Mouse (Mus musculus): Measurements from ENCODE around the gene Caskin1. TPM values are rescaled to one million over a fixed set of nuclear protein-coding genes. Genes with fewer than 3 reads are reported as not detected.
A peak's percentile ranks its signal among the peaks of the same experiment; 100 is the strongest.

The Caskin1 gene
- polyA plus RNA-seq, 1 experiment from 2014 or later = 1.8 TPM

DNA sequence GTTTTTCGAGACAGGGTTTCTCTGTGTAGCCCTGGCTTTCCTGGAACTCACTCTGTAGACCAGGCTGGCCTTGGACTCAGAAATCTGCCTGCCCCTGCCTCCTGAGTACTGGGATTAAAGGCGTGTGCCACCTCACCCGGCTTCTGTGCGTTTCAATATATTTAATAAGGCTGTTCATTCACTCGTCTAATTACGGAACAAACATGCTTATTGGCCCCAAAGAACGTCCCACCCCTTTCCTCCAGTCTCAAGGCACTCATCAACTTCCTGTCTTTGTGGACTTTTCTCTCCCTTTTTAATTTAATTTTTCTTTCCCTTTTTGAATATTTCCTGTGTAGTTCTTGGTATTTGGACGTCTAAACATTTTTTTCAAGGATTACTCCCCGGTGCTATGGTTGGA lies 60.0 kb downstream of the Caskin1 start:
- Histone ChIP-seq H3K9me3 (no peaks in the 10 kb centered on the region), H3K4me2 (replicated peaks) (peak overlapping the region; percentile 83), H3K27ac (peak overlapping the region; percentile 11; the same call in 1 of the 2 replicates), H3K36me3 (no peaks in the 10 kb centered on the region), H3K9ac (no peak overlapping the region), H3K27me3 (replicated peaks) (no peaks in the 10 kb centered on the region), H3K4me1 (replicated peaks) (peaks cover 19% of the 10 kb centered on the region), H3K4me3 (replicated peaks) (peak overlapping the region; percentile 95)
- ATAC-seq = no peak
- 30% methylated on average over 9 of the region's 9 CpGs for WGBS

- Histone ChIP-seq H3K4me1 (replicated peaks) (peaks cover 19% of the 10 kb centered on the region), H3K4me3 (replicated peaks) (peak overlapping the region; percentile 95), H3K9ac (peak overlapping the region; percentile 36), H3K27me3 (replicated peaks) (no peaks in the 10 kb centered on the region), H3K4me2 (replicated peaks) (peak overlapping the region; percentile 83), H3K9me3 (no peaks in the 10 kb centered on the region), H3K27ac (peak overlapping the region; percentile 77), H3K36me3 (no peaks in the 10 kb centered on the region)
- ATAC-seq = peak; percentile 37
- 1% methylated on average over 23 of the region's 23 CpGs for WGBS
Observed at GRCm38 (mm10) chr17:24548921-24549617, 60.7 kb downstream of the Caskin1 start.

DNA sequence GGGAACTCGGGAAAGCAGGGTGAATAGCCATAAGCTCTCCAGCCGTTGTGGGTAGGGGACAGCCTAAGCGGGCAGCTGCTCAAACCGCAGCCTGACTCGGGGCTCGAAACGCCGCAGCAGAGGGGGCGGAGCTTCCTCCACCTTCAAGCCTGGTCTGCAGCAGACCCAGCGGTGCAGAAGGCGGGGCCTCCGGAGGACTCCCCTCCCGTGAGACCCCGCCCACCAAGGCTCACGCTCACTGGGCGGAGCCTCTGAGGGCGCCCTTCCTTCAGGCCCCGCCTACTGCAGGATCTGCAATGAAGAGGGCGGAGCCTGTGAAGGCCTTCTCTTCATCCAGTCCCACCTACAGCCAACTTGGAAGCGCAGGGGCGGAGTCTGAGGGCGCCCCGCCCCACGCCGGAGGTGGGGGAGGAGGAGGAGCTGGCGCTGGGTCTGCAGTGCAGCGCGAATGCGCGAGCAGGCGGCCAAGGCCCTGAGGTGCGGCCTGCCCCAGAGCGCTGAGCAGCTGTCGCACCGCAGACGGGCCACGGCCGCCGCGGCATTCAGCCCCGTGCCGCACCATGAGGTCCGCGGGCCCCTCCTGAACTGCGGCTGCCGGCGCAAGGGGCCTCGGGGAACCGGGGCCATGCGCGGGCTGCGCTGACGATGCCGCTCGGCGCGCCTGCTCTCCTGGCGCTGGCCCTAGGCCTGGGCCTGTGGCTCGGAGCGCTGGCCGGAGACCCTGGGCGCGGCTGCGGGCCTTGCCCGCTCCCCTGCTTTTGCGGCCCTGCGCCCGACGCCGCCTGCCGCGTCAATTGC lies 61.4 kb downstream of the Caskin1 start, which contains the start of gene Pkd1:
Gene Pkd1 (plus strand): TSS at position 217 of the 798 bp plus-strand sequence.
- Histone ChIP-seq H3K9ac (peak within 1 kb of the TSS; percentile 97), H3K27me3 (replicated peaks) (no peaks in the 10 kb centered on the region), H3K9me3 (no peaks in the 10 kb centered on the region), H3K36me3 (no peaks in the 10 kb centered on the region), H3K4me3 (replicated peaks) (peak within 1 kb of the TSS; percentile 95), H3K4me1 (replicated peaks) (peaks cover 19% of the 10 kb centered on the region), H3K4me2 (replicated peaks) (peak within 1 kb of the TSS; percentile 83), H3K27ac (peak within 1 kb of the TSS; percentile 98)
- peak; percentile 96 for ATAC-seq
- under 1% methylated on average over 70 of the region's 72 CpGs for WGBS

DNA sequence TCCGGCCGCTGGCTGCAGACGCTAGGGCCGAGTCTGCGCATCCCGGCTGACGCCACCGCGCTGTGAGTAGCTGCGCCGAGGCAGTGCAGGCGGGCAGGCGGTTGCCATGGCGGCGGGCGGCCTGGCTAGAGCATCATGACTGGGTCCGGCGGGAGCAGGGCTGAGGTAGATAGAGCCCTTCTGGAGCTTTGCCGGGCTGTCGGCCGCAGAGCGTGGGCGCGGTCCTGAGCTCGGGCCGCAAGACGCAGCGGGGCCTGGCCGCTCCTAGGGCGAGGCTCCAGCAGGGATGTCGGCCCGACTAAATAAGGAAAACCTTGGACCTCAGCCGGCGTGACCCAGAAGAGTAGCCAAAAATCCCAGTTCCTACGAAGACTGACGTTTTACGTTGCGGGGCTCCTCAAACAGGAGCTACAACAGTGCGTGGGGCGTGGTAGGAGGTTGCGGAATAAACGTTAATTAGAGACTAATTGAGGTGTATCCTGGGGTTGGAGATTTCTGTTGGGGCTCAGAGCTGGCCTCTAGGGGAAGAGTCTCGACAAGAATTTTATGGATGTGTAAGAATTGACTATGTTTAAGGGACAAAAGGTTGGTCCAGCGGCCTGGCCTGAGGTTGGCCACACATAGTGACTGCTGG lies 62.1 kb downstream of the Caskin1 start:
- peak overlapping the region; percentile 95 for H3K4me3 ChIP-seq (replicated peaks)
- WGBS = under 1% methylated on average over 44 of the region's 44 CpGs
- peak; percentile 68 for ATAC-seq
- H3K9me3 ChIP-seq = no peaks in the 10 kb centered on the region
- H3K27me3 ChIP-seq (replicated peaks) = no peaks in the 10 kb centered on the region
- H3K4me1 ChIP-seq (replicated peaks) = peaks cover 19% of the 10 kb centered on the region
- no peaks in the 10 kb centered on the region for H3K36me3 ChIP-seq
- H3K4me2 ChIP-seq (replicated peaks) = peak overlapping the region; percentile 83
- peak overlapping the region; percentile 98 for H3K27ac ChIP-seq
- H3K9ac ChIP-seq = peak overlapping the region; percentile 97

GRCm38 (mm10) chr17:24551050-24551444 lies 62.6 kb downstream of the Caskin1 start:
- H3K4me3 ChIP-seq (replicated peaks) = peak overlapping the region; percentile 95
- peak overlapping the region; percentile 97 for H3K9ac ChIP-seq
- WGBS = 57% methylated on average over 3 of the region's 3 CpGs
- peak overlapping the region; percentile 83 for H3K4me2 ChIP-seq (replicated peaks)
- ATAC-seq = no peak
- no peak overlapping the region for H3K27ac ChIP-seq
- H3K36me3 ChIP-seq = no peaks in the 10 kb centered on the region
- peaks cover 17% of the 10 kb centered on the region for H3K4me1 ChIP-seq (replicated peaks)
- H3K27me3 ChIP-seq (replicated peaks) = no peaks in the 10 kb centered on the region
- H3K9me3 ChIP-seq = no peaks in the 10 kb centered on the region

DNA sequence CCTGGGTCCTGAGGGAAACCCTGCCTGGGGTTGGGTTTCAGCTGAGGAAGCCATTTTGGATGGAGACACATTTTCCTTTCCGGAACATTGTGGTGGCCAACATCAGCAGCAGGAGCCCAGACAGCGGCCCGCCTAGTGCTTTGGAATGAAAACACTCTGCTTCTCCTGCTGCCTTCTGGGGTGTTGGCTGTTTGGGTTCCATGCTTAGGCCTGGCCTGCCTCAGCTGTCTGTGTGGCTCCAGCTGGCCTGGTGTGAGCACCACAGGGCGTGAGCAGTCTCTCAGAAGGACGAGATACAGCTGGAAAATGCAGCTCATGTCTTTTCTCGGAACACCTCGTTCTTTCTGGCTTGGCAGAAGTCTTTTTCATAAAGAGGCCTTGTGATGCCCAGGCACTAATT lies 68.7 kb downstream of the Caskin1 start:
- Histone ChIP-seq H3K4me3 (replicated peaks) (no peak overlapping the region), H3K27ac (no peak overlapping the region; the same call in 1 of the 2 replicates), H3K4me1 (replicated peaks) (peaks cover 26% of the 10 kb centered on the region), H3K27me3 (replicated peaks) (no peaks in the 10 kb centered on the region), H3K9me3 (no peaks in the 10 kb centered on the region), H3K4me2 (replicated peaks) (no peak overlapping the region), H3K36me3 (no peaks in the 10 kb centered on the region), H3K9ac (no peak overlapping the region)
- WGBS = 66% methylated on average over 7 of the region's 7 CpGs
- ATAC-seq = no peak

Other genes starting within 250 kb of the Caskin1 start
- 50.1 and 51.9 TPM in 2 replicates for gene Ccnf, start 237.1 kb upstream of the Caskin1 start, polyA plus RNA-seq (2015; fragmentation: Nextera tagmentation; extraction: Ambion mirVana)
- 0.06 TPM in 1 of 2 replicates, not detected in the other for gene Abca17, start 137.5 kb upstream of the Caskin1 start, polyA plus RNA-seq (2015; fragmentation: Nextera tagmentation; extraction: Ambion mirVana)
- gene Abca3, start 136.7 kb upstream of the Caskin1 start, polyA plus RNA-seq (2015; fragmentation: Nextera tagmentation; extraction: Ambion mirVana) = 10.1 and 11.1 TPM in 2 replicates
- 250 and 257 TPM in 2 replicates for gene Rnps1, start 74.0 kb upstream of the Caskin1 start, polyA plus RNA-seq (2015; fragmentation: Nextera tagmentation; extraction: Ambion mirVana)
- 122 and 137 TPM in 2 replicates for gene Eci1, start 62.0 kb upstream of the Caskin1 start, polyA plus RNA-seq (2015; fragmentation: Nextera tagmentation; extraction: Ambion mirVana)
- gene Dnase1l2, start 45.5 kb upstream of the Caskin1 start, polyA plus RNA-seq (2015; fragmentation: Nextera tagmentation; extraction: Ambion mirVana) = 1.4 and 2.1 TPM in 2 replicates
- 23.0 and 29.3 TPM in 2 replicates for gene E4f1, start 18.3 kb upstream of the Caskin1 start, polyA plus RNA-seq (2015; fragmentation: Nextera tagmentation; extraction: Ambion mirVana)
- gene Pgp, start 18.2 kb upstream of the Caskin1 start, polyA plus RNA-seq (2015; fragmentation: Nextera tagmentation; extraction: Ambion mirVana) = 79.9 and 80.6 TPM in 2 replicates
- 0.40 and 0.68 TPM in 2 replicates for gene Bricd5, start 14.7 kb upstream of the Caskin1 start, polyA plus RNA-seq (2015; fragmentation: Nextera tagmentation; extraction: Ambion mirVana)
- gene Mlst8, start 9.5 kb upstream of the Caskin1 start, polyA plus RNA-seq (2015; fragmentation: Nextera tagmentation; extraction: Ambion mirVana) = 25.2 and 27.3 TPM in 2 replicates
- 81.6 and 89.3 TPM in 2 replicates for gene Traf7, start 39.3 kb downstream of the Caskin1 start, polyA plus RNA-seq (2015; fragmentation: Nextera tagmentation; extraction: Ambion mirVana)
- gene Rab26, start 45.6 kb downstream of the Caskin1 start, polyA plus RNA-seq (2015; fragmentation: Nextera tagmentation; extraction: Ambion mirVana) = 5.2 and 8.7 TPM in 2 replicates
- gene Pkd1, start 61.2 kb downstream of the Caskin1 start, polyA plus RNA-seq (2015; fragmentation: Nextera tagmentation; extraction: Ambion mirVana) = 16.9 and 17.4 TPM in 2 replicates
- gene Tsc2, start 144.0 kb downstream of the Caskin1 start, polyA plus RNA-seq (2015; fragmentation: Nextera tagmentation; extraction: Ambion mirVana) = 41.0 and 45.7 TPM in 2 replicates
- gene Nthl1, start 144.1 kb downstream of the Caskin1 start, polyA plus RNA-seq (2015; fragmentation: Nextera tagmentation; extraction: Ambion mirVana) = 15.6 and 18.1 TPM in 2 replicates
- gene Slc9a3r2, start 161.7 kb downstream of the Caskin1 start, polyA plus RNA-seq (2015; fragmentation: Nextera tagmentation; extraction: Ambion mirVana) = 43.9 and 49.2 TPM in 2 replicates
- 0.30 and 0.56 TPM in 2 replicates for gene Npw, start 169.9 kb downstream of the Caskin1 start, polyA plus RNA-seq (2015; fragmentation: Nextera tagmentation; extraction: Ambion mirVana)
- 20.0 and 20.5 TPM in 2 replicates for gene Zfp598, start 181.1 kb downstream of the Caskin1 start, polyA plus RNA-seq (2015; fragmentation: Nextera tagmentation; extraction: Ambion mirVana)
- 7.0 and 7.7 TPM in 2 replicates for gene Syngr3, start 201.4 kb downstream of the Caskin1 start, polyA plus RNA-seq (2015; fragmentation: Nextera tagmentation; extraction: Ambion mirVana)
- 41.8 and 45.9 TPM in 2 replicates for gene Gfer, start 207.6 kb downstream of the Caskin1 start, polyA plus RNA-seq (2015; fragmentation: Nextera tagmentation; extraction: Ambion mirVana)
- 10.3 and 10.4 TPM in 2 replicates for gene Noxo1, start 207.6 kb downstream of the Caskin1 start, polyA plus RNA-seq (2015; fragmentation: Nextera tagmentation; extraction: Ambion mirVana)
- gene Tbl3, start 219.1 kb downstream of the Caskin1 start, polyA plus RNA-seq (2015; fragmentation: Nextera tagmentation; extraction: Ambion mirVana) = 67.3 and 67.5 TPM in 2 replicates
- gene Rnf151, start 229.5 kb downstream of the Caskin1 start, polyA plus RNA-seq (2015; fragmentation: Nextera tagmentation; extraction: Ambion mirVana) = 0.11 and 0.19 TPM in 2 replicates
- gene Rps2, start 229.5 kb downstream of the Caskin1 start, polyA plus RNA-seq (2015; fragmentation: Nextera tagmentation; extraction: Ambion mirVana) = 1,514 and 1,667 TPM in 2 replicates
- gene Ndufb10, start 235.9 kb downstream of the Caskin1 start, polyA plus RNA-seq (2015; fragmentation: Nextera tagmentation; extraction: Ambion mirVana) = 303 and 319 TPM in 2 replicates
- not detected in 2 replicates for gene Rpl3l, start 239.2 kb downstream of the Caskin1 start, polyA plus RNA-seq (2015; fragmentation: Nextera tagmentation; extraction: Ambion mirVana)
- gene Msrb1, start 248.0 kb downstream of the Caskin1 start, polyA plus RNA-seq (2015; fragmentation: Nextera tagmentation; extraction: Ambion mirVana) = 32.4 and 33.9 TPM in 2 replicates

Data from intestine, embryonic 15.5 days (tissue).